Mouse (Mus musculus) cortical plate, adult 2 months (tissue): ENCODE results near the gene App.

Experiments used
- CTCF ChIP-seq: fragments of 200-500 bp; IDR thresholded peaks from 2 replicates; pipeline ENCODE4 v1.5.1; 2011; ENCODE audit warnings: mild to moderate bottlenecking, control low read depth, low read length; ENCODE audit not compliant: insufficient read depth; ENCODE audit errors: extremely low read depth
- POLR2A ChIP-seq: fragments of 200-500 bp; IDR thresholded peaks from 2 replicates; pipeline ENCODE4 v1.6.1; 2011; ENCODE audit warnings: mild to moderate bottlenecking, low read length, control low read depth; ENCODE audit not compliant: insufficient read depth; ENCODE audit errors: extremely low read depth

GRCm38 (mm10) chr16:84902995-84903394 lies 270.6 kb downstream of the App start:
- no peak for TF ChIP-seq CTCF
- TF ChIP-seq POLR2A = no peak
